8 mouse cellular contexts compared by ENCODE assay signal in genomic region chr1:66468704-66469020, GRCm38 (mm10). TPM values are rescaled to one million over a fixed set of nuclear protein-coding genes. Genes with fewer than 3 reads are reported as not detected.
A peak's percentile ranks its signal among the peaks of the same experiment; 100 is the strongest.
DNase-seq lines count a peak whose midpoint lies in the region; ATAC-seq and TF ChIP-seq lines count a peak whose summit lies in the region.

No protein-coding gene starts in this region.

- H3K27me3 ChIP-seq in heart, embryonic 11.5 days (ENCODE audit: control insufficient read depth, insufficient read depth, low read length) = peaks cover 8% of the 10 kb centered on the region; the same call in 1 of the 2 replicates
- H3K27me3 ChIP-seq in limb, embryonic 11.5 days (ENCODE audit: control insufficient read depth, insufficient read depth, low read length) = peaks cover 10% of the 10 kb centered on the region; the same call in 1 of the 2 replicates
- H3K27me3 ChIP-seq in stomach, postnatal 0 days (ENCODE audit: control insufficient read depth, insufficient read depth, low read length) = no peaks in the 10 kb centered on the region; the same call in 1 of the 2 replicates

- H3K4me2 ChIP-seq in heart, embryonic 11.5 days = peak overlapping the region; percentile 90
- peak overlapping the region; percentile 84 for H3K4me2 ChIP-seq in limb, embryonic 11.5 days (ENCODE audit: low read depth, severe bottlenecking)
- H3K4me2 ChIP-seq in stomach, postnatal 0 days (replicated peaks; ENCODE audit: low read depth) = no peak overlapping the region; the same call in 1 of the 2 replicates

- no peaks in the 10 kb centered on the region for H3K4me1 ChIP-seq in heart, embryonic 11.5 days (ENCODE audit: control insufficient read depth, insufficient read depth, low read length)
- no peaks in the 10 kb centered on the region for H3K4me1 ChIP-seq in limb, embryonic 11.5 days (ENCODE audit: control insufficient read depth, insufficient read depth, low read length)
- H3K4me1 ChIP-seq in stomach, postnatal 0 days (replicated peaks; ENCODE audit: control insufficient read depth, insufficient read depth) = no peaks in the 10 kb centered on the region

- DNase-seq in heart, postnatal 4 days = no peak
- peak; percentile 30 to 45 for DNase-seq in right cerebral cortex, adult 2 months (ENCODE audit: low spot score in 2 of 2)
- DNase-seq in right cerebral cortex, postnatal 14 days = no peak
- DNase-seq in limb, embryonic 11.5 days (ENCODE audit: low spot score) = no peak
- no peak for DNase-seq in stomach, postnatal 0 days (ENCODE audit: low spot score)
- DNase-seq in embryo, embryonic 11 days = no peak
- DNase-seq in ovary, postnatal 14 days (ENCODE audit: low spot score) = no peak

- peak overlapping the region; percentile 56 for H3K4me3 ChIP-seq in heart, embryonic 11.5 days (ENCODE audit: low read depth, low read length)
- H3K4me3 ChIP-seq in limb, embryonic 11.5 days (ENCODE audit: low read depth, low read length) = peak overlapping the region; percentile 45
- peak overlapping the region; percentile 34; the same call in 1 of the 2 replicates for H3K4me3 ChIP-seq in stomach, postnatal 0 days (ENCODE audit: low read depth, low read length)

- TF ChIP-seq CTCF in stomach, postnatal 0 days (IDR thresholded peaks at IDR 0.05; ENCODE audit: low read depth) = no peak

- H3K9me3 ChIP-seq in heart, embryonic 11.5 days (replicated peaks; ENCODE audit: control insufficient read depth, low read length) = no peaks in the 10 kb centered on the region
- no peaks in the 10 kb centered on the region for H3K9me3 ChIP-seq in limb, embryonic 11.5 days (ENCODE audit: control insufficient read depth, low read length)
- H3K9me3 ChIP-seq in stomach, postnatal 0 days (ENCODE audit: control insufficient read depth, low read length) = no peaks in the 10 kb centered on the region

- no peak overlapping the region for H3K27ac ChIP-seq in heart, embryonic 11.5 days (ENCODE audit: low read depth, low read length)
- H3K27ac ChIP-seq in limb, embryonic 11.5 days (replicated peaks; ENCODE audit: low read depth, low read length) = no peak overlapping the region
- no peak overlapping the region for H3K27ac ChIP-seq in stomach, postnatal 0 days (replicated peaks)

- 23% methylated on average over 3 of the region's 3 CpGs for WGBS in heart, embryonic 11.5 days (ENCODE audit: insufficient replicate concordance)
- 23% methylated on average over 3 of the region's 3 CpGs for WGBS in limb, embryonic 11.5 days
- 18% methylated on average over 3 of the region's 3 CpGs for WGBS in stomach, postnatal 0 days

- no peak for TF ChIP-seq EP300 in stomach, postnatal 0 days (optimal IDR thresholded peaks at IDR 0.05)

- no peak for ATAC-seq in heart, embryonic 11.5 days (replicated peaks; ENCODE audit: insufficient number of reproducible peaks, low FRiP score, low TSS enrichment)
- ATAC-seq in limb, embryonic 11.5 days (ENCODE audit: insufficient number of reproducible peaks, low FRiP score, low TSS enrichment, low read depth) = no peak
- no peak for ATAC-seq in stomach, postnatal 0 days (ENCODE audit: low FRiP score, low TSS enrichment)

- H3K36me3 ChIP-seq in heart, embryonic 11.5 days (ENCODE audit: control insufficient read depth, insufficient read depth, low read length) = no peaks in the 10 kb centered on the region
- H3K36me3 ChIP-seq in limb, embryonic 11.5 days (ENCODE audit: control insufficient read depth, insufficient read depth, low read length) = no peaks in the 10 kb centered on the region
- no peaks in the 10 kb centered on the region for H3K36me3 ChIP-seq in stomach, postnatal 0 days (ENCODE audit: control insufficient read depth, insufficient read depth, low read length)

- no peak overlapping the region for H3K9ac ChIP-seq in heart, embryonic 11.5 days (ENCODE audit: low read depth, low read length)
- no peak overlapping the region for H3K9ac ChIP-seq in limb, embryonic 11.5 days (ENCODE audit: low read length)
- no peak overlapping the region for H3K9ac ChIP-seq in stomach, postnatal 0 days (ENCODE audit: low read length)

RNA-seq across cellular contexts. Expression of gene Unc80, which starts 0.5 kb away (rescaled TPM):
- polyA plus RNA-seq in heart, embryonic 11.5 days (2014; fragmentation: Nextera tagmentation; extraction: Ambion mirVana) = 0.04 and 0.16 TPM in 2 replicates
- total RNA-seq in heart, postnatal 4 days (2021) = under 1 TPM; 0.10 to 0.18 TPM
- 0.10 and 0.13 TPM in 2 replicates for polyA plus RNA-seq in limb, embryonic 11.5 days (2014; fragmentation: Nextera tagmentation; extraction: Ambion mirVana)
- 0.16 and 0.34 TPM in 2 replicates for polyA plus RNA-seq in stomach, postnatal 0 days (2015; fragmentation: Nextera tagmentation; extraction: Ambion mirVana)

Comparison
In these comparisons a context has a peak if more than half of its experiments do, and no peak if none do; other contexts are left out.
1. DNase-seq: peak in right cerebral cortex, adult 2 months (2 of 2); none in heart, postnatal 4 days (single experiment), right cerebral cortex, postnatal 14 days (single experiment), limb, embryonic 11.5 days (single experiment), stomach, postnatal 0 days (single experiment), embryo, embryonic 11 days (single experiment) and ovary, postnatal 14 days (single experiment).
2. Peak in every context shown above with its lines, with median percentiles within 50 percentile points of each other: H3K4me3 ChIP-seq.